Mouse (Mus musculus): ENCODE data around the gene Rpgr.

The Rpgr gene

DNA sequence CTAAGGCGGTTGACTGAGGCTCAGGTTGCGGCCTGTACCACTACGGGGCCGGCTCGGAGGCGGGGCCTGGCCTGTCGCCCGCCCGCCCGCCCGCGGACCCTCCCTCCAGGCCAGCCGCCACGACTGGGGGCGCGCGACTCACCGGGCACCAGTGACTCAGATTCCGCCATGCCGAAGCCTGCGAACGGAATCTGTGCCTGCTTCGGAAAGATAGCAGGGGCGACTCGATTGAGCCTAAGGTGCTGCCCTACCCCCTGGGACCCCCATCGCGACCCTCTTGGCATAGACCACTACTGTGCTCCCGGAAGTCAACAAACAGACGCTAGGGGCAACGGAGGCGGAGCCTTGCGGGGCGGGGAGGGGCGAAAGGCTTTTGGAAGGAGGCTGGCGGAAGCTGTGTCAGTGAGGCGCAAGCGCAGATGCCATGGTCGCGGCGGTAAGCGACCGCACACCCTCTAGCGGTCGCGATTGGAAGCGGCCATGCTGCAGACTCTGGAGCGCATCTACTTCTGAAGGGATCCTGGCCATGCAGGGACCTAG, at the start of gene Rpgr:
Gene Rpgr, minus strand, starts transcription at position 511 of the 540 bp plus-strand sequence.
- DNase-seq (ENCODE audit: low read depth, low spot score) = peak; percentile 94

DNA sequence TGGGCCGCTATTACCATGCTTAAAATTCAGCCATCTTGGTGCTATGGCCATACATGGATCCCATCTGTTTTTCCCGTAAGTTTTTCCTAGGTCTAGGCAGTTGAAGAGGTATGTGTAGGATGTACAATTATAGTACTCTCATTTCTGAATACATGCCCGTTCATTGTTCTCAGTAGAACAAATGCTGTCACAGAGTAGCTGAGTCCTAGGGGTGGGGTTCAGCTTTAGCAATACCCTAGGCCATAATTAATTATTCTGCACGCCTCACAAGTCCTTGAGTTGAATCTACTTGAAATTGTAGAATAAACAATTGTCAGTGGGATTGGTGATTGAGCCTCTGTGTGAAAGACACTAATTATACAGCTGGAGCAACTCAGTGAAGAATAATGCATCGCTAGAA, 41.5 kb upstream of the Rpgr start:
- DNase-seq (ENCODE audit: low read depth, low spot score) = no peak

DNA sequence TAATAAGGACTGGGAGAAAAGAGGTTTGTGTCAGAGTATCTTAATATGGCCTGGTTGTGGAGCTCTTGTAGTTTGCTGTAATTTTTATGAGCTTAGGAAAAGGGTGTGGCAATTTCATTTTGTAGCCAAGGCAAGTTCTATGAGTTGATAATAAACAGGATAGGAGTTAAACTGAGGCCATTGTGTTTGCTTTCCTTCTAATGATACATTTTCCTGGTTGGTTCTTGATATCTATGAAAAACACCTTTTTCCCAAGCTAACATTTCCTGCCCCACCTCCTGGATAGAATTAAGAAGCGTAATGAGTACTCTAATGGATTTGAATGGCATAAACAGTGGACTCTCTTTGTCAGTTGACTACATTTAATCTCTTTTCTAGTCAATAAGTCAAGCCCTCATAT, 41.1 kb upstream of the Rpgr start:
- no peak for DNase-seq (ENCODE audit: low read depth, low spot score)

DNA sequence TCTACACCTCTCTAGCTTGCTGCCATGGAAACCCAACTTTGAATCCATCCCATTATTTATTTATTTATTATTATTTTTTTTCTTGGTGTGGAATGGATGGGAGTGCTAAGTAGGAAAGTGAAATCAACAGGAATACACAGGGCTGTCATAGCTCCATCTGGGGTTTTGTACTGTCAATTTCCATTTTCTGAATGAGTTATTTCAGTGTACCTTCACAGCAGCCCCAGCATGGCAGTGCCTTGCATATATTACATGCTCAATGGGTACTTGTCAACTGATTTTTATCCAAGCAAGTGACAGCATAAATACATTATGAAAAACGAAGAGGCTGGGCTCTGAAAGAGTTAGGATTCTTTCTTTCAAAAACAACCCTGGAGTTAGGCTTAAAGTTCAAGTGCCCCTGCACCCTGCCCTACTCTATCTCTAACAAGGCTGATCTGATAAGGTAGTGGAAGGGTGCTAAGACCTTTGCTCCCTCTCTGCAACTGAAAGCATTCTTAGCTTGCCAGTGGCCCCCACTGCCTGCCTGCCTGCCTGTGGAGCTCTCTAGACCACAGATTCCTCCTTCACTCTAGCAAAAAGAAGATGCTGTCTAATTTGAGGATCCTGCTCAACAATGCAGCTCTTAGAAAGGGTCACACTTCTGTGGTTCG, 35.3 kb upstream of the Rpgr start, which contains the start of gene Otc:
Gene Otc, plus strand, starts transcription at position 454 of the 653 bp plus-strand sequence.
- no peak for DNase-seq (ENCODE audit: low read depth, low spot score)

DNA sequence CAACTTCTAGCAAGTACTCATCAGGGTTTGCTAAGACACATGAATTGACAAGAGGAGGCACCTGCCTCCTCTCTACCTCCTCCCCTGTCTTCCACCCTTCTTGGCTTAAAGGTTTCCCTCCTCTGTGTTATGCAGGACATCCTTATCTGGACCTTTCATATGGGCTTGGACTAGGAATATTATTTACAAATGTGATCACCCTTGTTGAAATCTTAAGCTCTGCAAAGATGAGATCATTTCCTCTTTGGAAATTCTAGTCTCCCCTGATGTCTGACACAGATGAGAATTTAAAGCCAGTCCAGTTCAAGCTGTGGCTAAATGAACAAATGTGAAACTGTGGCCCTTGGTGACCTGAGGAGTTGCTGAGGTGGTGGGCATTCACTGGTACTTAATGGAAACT, 34.6 kb upstream of the Rpgr start:
- no peak for DNase-seq (ENCODE audit: low read depth, low spot score)

DNA sequence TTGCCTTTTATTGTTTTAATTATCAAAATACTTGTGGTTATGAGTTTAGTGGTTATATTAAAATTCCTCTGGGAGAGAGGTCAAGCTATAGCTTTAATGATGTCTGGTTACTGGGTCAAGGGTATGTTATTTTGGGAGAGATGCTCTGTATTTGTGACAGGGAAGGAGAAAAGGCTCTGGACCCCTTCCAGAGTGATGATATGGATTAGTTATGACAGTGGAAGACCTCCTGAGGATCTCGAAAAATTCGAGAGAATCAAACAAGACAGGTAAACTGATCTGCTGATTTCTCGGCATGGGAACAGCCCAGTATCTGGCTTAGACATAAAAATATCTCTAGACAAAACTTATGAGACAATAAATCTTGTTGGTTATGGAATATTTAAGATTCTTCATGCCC, 27.2 kb upstream of the Rpgr start:
- no peak for DNase-seq (ENCODE audit: low read depth, low spot score)

DNA sequence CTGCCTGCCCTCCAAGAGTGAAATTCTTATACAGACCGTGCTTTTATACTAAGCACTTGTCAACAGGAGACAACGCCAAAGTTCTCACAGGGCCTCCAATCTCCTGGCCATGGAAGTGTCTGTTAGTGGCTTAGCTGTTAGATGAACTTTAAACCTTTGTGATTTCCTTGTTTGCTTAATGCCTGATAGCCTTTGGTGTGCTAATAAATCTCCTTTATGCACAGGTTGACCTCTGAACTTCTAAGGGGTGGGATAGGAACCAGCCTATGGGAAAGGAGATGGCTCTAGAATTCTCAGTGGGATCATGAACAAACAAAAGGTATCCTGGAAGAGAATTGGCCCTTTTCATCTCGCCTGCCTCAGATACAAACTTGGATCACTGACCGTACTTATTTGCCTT, 22.8 kb upstream of the Rpgr start:
- peak; percentile 6 for DNase-seq (ENCODE audit: low read depth, low spot score)

DNA sequence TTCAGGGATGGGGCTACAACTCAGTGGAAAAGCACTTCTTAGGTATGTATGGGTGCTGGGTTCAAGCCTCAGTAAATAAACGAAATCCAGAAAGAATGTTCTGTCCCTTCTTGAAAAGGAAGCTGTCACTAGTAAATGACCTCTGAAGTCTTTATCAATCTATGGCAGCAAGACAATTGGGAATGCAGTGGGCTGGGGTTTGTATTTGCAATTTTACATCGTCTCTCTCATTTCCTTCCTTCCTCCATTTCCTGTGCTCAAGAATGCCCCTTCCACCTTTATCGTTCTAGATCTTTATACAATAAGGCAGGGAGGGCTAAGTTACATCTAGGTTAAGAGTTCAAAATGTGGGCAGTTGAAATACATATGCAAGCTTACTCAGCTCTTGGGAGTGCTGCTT, 17.9 kb upstream of the Rpgr start:
- no peak for DNase-seq (ENCODE audit: low read depth, low spot score)

DNA sequence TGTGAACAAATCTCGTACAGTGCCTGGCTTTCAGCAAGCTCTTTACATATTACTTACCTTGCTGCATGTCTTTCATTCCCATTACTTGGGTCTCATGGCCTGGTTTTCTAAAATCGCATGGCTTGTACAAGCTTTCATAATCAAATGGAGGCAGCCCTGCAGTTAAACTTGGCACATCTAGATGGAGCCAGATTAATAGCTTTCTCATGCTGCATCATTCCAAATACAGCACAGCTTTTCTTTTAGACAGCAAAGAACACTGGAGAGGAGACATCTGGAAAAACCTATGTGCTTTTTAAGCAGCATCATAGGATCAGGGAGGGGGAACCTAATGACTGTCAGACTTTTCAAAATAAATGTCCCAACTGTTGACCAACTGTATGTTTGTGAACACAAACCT, 16.3 kb upstream of the Rpgr start:
- DNase-seq (ENCODE audit: low read depth, low spot score) = peak; percentile 0

DNA sequence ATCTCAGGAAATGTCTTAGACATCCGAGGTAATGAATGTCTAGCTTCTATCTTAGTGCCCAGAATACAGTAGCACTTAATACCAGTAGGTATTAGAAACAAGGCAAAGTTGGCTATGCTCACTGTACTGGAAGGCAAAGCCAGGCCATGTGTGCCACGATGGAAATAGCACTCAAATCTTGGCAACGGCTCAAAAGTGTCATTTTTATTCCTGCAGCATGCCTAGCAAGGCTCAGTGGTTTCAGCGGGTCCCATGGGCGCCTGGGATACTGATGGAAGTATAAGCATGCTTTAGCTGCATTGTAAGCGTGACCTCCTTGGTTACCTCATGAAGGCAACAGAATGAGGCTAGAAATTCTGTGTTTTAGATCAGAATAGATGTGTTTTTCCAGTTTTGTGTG, 2.6 kb upstream of the Rpgr start:
- DNase-seq (ENCODE audit: low read depth, low spot score) = no peak

DNA sequence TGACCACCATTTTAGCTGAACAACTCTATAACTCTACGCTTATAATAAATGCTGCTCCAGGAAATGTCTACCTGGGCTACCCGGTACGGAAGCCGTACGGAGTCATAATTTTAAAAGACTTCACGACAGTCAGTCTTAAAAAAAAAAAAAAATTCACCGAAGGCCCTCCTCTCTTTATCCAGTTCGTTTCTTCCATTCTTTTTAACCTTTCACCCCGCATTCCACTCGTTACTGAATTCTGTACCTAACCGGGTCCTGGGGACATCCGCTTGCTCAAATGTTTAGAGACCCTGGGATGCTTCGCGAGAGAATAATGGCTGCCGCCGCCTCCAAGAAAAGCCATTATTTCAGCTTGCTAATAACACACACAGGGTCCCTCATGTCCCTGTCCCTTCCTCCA, 748 bp downstream of the Rpgr start:
- no peak for DNase-seq (ENCODE audit: low read depth, low spot score)

DNA sequence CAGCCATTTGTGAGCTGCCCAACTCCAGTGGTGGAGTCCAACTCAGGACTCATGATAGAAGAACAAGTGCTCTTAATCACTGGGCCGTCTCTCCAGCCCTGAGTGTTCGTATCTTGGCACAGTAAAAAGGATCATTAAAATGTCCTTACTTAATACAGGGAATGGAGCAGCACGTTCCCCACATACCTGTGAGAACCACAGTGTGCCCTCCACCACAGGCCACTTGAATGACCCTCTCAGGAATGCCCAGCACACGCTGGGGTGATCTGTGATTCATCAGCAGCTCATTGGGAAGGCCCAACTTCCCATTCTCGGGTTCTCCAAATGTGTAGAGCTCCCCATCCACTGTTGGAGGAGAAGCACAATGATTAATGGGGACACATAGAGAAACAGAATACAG, 10.8 kb downstream of the Rpgr start:
- no peak for DNase-seq (ENCODE audit: low read depth, low spot score)

DNA sequence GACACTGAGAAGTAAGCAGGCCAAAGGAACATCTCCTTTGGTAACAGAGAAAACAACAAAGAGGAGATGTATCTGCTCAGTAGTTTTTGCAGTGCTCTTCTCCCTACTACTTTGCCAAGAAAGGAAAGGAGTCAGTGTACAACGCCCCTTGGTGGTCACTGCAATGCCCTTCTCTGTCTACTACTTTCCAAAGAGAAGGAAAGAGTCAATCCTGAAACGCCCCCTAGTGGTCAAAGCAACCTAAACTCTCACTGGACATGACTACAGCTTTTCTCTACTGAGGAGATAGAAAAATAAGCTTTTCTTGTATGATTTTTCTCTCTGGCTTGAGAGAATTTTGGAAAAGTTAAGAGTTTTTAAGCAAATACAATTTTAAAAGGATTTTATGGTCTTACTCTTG, 15.4 kb downstream of the Rpgr start:
- peak; percentile 57 for DNase-seq (ENCODE audit: low read depth, low spot score)

DNA sequence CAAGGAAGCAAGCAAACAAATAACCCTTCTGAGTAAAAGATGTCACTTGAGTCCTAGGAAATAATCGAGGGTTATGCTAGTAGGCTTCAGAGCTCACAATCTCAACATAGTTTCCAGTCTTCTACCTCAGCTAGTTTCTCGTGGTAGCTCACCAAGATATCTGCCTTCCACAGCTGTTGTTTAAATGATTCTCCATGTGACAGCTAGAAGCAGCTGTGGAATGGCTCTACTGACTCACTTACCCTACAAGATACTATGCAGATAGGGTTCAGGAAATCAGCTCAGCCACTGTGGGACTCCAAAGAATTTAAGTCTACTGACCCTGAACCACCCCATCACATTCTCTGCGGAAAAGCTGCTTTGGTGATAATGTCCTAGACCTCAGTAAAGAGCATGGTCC, 64.3 kb downstream of the Rpgr start:
- no peak for DNase-seq (ENCODE audit: low read depth, low spot score)

DNA sequence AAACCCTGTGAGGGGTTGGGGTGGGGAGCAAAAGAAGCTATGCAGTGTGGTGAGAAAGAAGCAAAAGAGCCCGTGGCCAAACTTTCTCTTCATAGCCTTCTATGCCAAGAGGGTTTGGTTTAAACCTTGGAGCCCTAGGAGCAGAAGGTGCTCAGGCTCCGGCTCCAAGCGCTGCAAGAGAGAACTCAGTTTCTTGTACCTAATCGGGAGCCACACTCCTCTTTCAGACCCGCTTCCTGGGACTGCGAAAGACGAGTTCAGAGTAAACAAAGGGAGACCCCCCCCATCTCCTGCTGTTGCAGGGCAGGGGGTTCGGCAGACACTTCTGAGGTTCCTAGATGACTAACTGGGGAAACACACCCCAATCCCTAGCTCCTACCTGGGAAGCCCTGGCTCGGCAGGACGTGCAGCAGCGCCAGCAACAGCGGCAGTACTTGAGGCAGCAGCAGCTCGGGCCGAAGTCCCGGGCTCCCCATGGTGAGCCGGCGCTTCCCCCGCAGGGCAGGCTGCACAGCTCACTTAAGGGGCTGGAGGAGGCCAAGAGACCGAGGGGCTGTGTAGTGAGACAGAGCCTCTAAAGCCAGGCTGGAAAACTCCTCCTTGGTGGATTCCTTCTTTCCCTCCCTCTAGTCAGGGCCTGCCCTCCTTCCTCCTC, 99.5 kb downstream of the Rpgr start, which contains the start of gene Srpx:
Gene Srpx, minus strand, starts transcription at position 645 of the 655 bp plus-strand sequence.
- DNase-seq (ENCODE audit: low read depth, low spot score) = peak; percentile 38

DNA sequence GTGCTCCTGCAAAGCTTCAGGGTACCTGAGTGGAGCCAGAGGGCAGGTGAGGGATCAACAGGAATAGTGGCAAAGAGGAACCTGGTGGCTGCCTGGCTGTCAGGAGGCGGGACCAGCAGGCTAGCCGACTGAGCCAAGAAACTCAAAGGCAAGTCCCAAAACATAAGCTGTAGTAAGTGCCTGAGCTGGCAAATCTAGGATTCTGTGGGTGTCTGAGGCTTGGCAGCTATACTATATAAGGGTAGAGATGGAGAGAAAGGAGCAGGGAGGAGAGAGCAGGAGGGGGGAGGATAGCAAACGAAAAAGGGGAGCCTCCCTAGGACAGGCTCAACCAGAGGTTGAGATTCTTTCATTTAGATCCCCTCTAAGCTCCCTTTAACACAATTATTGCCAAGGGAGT, 100.9 kb downstream of the Rpgr start:
- DNase-seq (ENCODE audit: low read depth, low spot score) = no peak

DNA sequence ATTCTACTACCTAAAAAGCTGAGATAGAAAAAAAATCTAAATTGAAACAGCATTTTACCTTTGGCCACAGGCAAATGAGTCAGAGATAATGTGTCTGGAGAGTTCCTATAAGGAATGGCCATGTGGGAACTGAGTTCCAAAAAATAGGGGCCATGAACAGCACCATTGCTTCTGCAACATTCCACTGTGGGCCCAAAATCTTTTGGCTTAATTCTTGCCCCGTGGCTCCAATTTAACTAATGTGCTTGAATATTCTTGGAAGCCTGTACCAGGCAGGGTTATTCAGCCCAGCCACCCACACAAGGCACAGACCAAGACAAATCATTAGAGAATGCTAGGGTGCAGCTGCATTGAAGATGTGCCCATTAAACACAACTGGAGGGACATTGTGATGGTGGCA, 106.0 kb downstream of the Rpgr start:
- no peak for DNase-seq (ENCODE audit: low read depth, low spot score)

DNA sequence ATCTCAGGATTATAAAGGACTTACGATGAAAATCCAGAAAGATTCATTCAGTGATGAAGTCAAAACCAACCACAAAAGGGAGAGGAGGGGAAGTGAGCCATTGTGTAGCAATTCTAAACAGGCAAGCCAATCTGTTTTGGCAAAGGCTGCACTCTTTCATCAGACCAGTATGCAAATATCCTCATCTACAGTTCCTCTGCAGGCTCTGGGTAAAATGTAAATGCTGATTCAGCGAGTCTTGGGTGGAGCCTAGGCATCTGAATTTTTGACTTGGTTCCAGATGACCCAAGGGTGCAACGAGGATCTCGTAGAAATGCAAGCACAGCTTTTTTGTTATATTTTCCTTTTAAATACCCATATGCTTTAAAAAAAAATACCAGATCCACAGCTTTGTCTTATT, 108.2 kb downstream of the Rpgr start:
- no peak for DNase-seq (ENCODE audit: low read depth, low spot score)

DNA sequence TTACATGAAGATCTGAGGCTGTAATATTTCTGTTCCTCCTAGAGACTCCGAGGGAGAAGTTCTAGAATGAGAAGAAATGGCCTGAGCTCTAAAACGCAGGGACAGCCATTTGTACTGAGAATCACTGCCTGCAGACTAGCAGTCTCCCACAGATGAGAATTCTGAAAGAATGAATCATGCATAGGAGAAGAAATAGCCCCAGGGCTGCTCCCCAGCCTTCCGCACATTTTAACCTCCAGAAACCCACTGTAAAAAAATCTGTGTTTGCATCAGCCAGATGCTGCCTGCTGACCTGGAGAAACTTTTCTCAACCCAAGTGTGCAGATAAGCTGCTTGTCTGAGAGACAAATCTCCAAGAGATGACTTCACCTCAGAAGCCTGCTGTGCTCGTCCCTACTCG, 111.2 kb downstream of the Rpgr start:
- DNase-seq (ENCODE audit: low read depth, low spot score) = no peak

DNA sequence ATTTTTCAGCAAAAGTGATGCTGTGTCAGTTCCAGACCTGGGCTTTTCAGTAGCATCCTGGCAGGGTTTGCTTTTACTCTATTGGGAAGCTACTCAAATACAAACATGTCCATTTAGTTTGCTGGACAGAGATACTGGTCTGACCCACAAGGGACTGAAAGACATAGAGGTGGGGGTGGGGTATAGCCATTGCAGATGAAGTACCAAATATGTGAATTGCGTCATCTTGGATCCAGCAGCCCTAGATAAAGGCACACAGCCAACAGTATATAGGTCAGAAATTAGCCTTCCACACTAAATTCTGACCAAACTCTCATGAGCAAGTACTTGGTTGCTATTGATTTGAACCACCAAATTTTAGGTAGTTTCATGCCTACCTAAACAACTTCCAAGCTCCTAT, 114.0 kb downstream of the Rpgr start:
- no peak for DNase-seq (ENCODE audit: low read depth, low spot score)

DNA sequence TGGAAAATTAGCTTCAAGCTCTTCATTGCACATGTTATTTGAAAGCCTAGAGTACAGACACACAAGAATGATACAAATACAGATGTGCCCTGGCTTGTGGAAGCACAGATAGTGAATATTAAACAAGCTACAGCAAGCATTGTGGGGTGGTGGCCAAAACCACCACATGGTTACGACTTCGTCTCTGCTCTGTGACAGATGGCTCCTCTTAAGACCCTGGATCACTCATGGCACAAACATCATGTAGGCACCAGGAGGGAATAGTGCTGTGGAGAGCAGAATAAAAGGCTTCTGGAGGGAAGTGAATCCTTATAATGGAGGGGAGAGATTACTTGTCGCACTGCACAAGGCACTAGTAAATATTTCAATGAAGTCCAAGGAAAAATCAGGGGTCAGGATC, 120.9 kb downstream of the Rpgr start:
- no peak for DNase-seq (ENCODE audit: low read depth, low spot score)

DNA sequence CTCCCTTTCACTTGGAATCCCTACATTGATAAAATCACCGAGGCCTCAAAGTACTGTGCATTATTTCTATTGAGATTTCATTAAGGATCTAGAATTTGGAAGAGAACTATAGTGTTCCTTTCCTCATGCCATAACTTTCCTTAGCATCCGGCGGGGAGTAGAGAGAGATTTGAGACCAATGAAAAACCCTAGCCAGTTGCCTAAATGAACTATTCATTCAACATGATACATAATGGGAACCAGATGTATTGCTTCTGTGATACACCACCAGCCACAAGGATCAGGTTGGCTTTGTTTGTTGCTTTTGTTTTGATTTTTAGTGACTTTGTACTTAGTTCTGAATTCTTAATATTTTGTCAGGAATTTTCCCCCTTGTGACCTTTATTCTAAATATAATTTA, 136.3 kb downstream of the Rpgr start:
- no peak for DNase-seq (ENCODE audit: low read depth, low spot score)

DNA sequence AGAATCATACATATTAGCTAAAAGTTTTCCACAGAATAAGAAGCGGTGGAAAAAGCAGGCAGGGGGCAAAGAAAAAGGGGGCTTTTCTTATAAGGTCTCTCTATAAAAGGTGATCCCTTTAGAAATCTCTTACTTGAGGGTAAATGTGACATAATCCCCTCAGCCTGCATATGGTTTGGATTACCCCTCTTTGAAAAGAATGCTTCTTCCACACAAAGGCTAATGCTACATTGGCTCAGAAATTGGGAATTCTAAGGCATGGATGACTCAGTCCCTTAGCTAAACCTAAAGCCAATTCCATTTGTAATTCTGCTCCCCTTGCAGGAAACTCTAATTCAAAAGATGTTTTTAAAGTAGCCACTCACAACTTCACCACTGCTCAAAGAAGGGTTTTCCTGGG, 136.7 kb downstream of the Rpgr start:
- DNase-seq (ENCODE audit: low read depth, low spot score) = no peak

Measured in ZHBTc4 (cell line).